Mouse (Mus musculus) brain, embryonic 14.5 days (tissue): ENCODE measurements around the gene Maco1.

Source experiments
- CTCF ChIP-seq: fragments of 200-500 bp; IDR thresholded peaks from 2 replicates; pipeline ENCODE4 v1.5.1; 2012; ENCODE audit warnings: inconsistent platforms, mild to moderate bottlenecking, moderate library complexity, borderline replicate concordance; ENCODE audit not compliant: insufficient read depth, insufficient read length; ENCODE audit errors: extremely low read depth
- POLR2A ChIP-seq: fragments of 200-500 bp; IDR thresholded peaks from 2 replicates; pipeline ENCODE4 v1.6.1; 2012; ENCODE audit warnings: mild to moderate bottlenecking, inconsistent platforms, borderline replicate concordance; ENCODE audit not compliant: poor library complexity, insufficient read depth, insufficient read length, severe bottlenecking; ENCODE audit errors: extremely low read depth

DNA sequence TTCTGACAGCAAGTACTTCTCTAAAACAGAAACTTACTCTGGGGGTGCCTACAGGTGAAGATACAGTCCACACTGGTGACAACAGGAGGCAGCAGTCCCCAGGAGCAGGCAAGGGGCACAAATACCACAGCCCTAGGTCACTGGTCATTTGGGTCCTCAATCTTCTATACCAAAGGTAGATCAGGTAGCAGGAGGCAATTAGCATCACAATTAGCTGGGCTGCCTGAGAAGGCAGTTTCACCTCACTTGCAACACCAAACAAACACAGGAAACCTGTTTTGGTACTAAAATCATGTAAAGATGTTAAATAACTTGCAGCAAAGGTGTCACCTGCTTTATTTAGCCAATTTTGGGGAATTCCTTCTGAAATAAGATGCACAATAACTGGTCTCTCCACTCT lies 26.8 kb downstream of the Maco1 start:
- TF ChIP-seq CTCF, result no peak
- TF ChIP-seq POLR2A, result no peak
